Mouse (Mus musculus): ENCODE results near the gene Heatr4. TPM values are rescaled to one million over a fixed set of nuclear protein-coding genes. Genes with fewer than 3 reads are reported as not detected.

Heatr4 gene
- polyA plus RNA-seq, 1 experiment from 2014 or later, result not detected

Other genes with a start within 250 kb of the Heatr4 start
- gene Papln, start 221.2 kb downstream of the Heatr4 start, polyA plus RNA-seq (2015; fragmentation: Nextera tagmentation; extraction: Ambion mirVana), result 0.08 and 0.13 TPM in 2 replicates
- 21.6 and 25.7 TPM in 2 replicates for gene Numb, start 62.9 kb downstream of the Heatr4 start, polyA plus RNA-seq (2015; fragmentation: Nextera tagmentation; extraction: Ambion mirVana)
- gene Riox1, start 34.2 kb downstream of the Heatr4 start, polyA plus RNA-seq (2015; fragmentation: Nextera tagmentation; extraction: Ambion mirVana), result 11.2 and 12.4 TPM in 2 replicates
- gene Acot2, start 3.0 kb upstream of the Heatr4 start, polyA plus RNA-seq (2015; fragmentation: Nextera tagmentation; extraction: Ambion mirVana), result 15.0 and 17.8 TPM in 2 replicates
- gene Acot1, start 24.6 kb upstream of the Heatr4 start, polyA plus RNA-seq (2015; fragmentation: Nextera tagmentation; extraction: Ambion mirVana), result 86.3 and 101 TPM in 2 replicates
- 0.18 and 0.24 TPM in 2 replicates for gene Acot4, start 53.5 kb upstream of the Heatr4 start, polyA plus RNA-seq (2015; fragmentation: Nextera tagmentation; extraction: Ambion mirVana)
- gene Gm49366, start 54.1 kb upstream of the Heatr4 start, polyA plus RNA-seq (2015; fragmentation: Nextera tagmentation; extraction: Ambion mirVana), result not detected in 2 replicates
- 0.69 and 0.75 TPM in 2 replicates for gene Acot3, start 67.3 kb upstream of the Heatr4 start, polyA plus RNA-seq (2015; fragmentation: Nextera tagmentation; extraction: Ambion mirVana)
- 0.14 and 0.23 TPM in 2 replicates for gene Acot5, start 84.5 kb upstream of the Heatr4 start, polyA plus RNA-seq (2015; fragmentation: Nextera tagmentation; extraction: Ambion mirVana)
- gene Acot6, start 115.8 kb upstream of the Heatr4 start, polyA plus RNA-seq (2015; fragmentation: Nextera tagmentation; extraction: Ambion mirVana), result 0.63 and 1.0 TPM in 2 replicates
- 4.9 and 7.0 TPM in 2 replicates for gene Dnal1, start 129.5 kb upstream of the Heatr4 start, polyA plus RNA-seq (2015; fragmentation: Nextera tagmentation; extraction: Ambion mirVana)
- 3.1 and 3.7 TPM in 2 replicates for gene Pnma1, start 163.6 kb upstream of the Heatr4 start, polyA plus RNA-seq (2015; fragmentation: Nextera tagmentation; extraction: Ambion mirVana)
- 4.9 TPM in 2 replicates for gene Elmsan1, start 234.0 kb upstream of the Heatr4 start, polyA plus RNA-seq (2015; fragmentation: Nextera tagmentation; extraction: Ambion mirVana)